Mouse (Mus musculus): ENCODE data around the gene Awat1.
A peak's percentile ranks its signal among the peaks of the same experiment; 100 is the strongest.

The Awat1 gene

GRCm38 (mm10) chrX:100571951-100572350 lies at the start of gene Awat1:
Gene Awat1, plus strand, starts transcription at chrX:100572251.
- no peak for DNase-seq (ENCODE audit: inconsistent ontology term)

- DNase-seq (ENCODE audit: inconsistent ontology term) = no peak
Observed at GRCm38 (mm10) chrX:100524471-100524870, 47.6 kb upstream of the Awat1 start, which contains the start of gene Dgat2l6. Gene Dgat2l6, plus strand, starts transcription at chrX:100524838.

- no peak for DNase-seq (ENCODE audit: inconsistent ontology term)
Observed at GRCm38 (mm10) chrX:100556026-100556425, 16.0 kb upstream of the Awat1 start.

DNA sequence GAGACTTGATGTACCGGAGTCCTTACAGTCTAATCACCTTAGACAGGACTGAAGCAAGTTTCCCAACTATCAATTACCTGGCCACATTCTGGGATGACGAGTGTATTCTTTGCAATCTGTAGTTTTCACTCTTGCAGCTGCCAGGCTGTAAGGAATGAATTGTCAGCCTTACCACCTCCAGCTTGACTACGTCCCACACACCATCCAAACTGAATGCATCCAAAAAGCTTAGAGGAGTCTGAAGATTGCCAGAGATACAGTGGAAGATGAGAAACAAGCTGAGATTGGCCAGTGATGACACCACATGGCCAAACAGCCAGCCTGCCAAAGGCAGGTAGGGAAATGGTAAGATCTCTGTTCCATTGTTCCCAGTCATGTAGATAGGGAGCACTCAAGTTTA lies 6.4 kb upstream of the Awat1 start:
- DNase-seq (ENCODE audit: inconsistent ontology term) = no peak

DNA sequence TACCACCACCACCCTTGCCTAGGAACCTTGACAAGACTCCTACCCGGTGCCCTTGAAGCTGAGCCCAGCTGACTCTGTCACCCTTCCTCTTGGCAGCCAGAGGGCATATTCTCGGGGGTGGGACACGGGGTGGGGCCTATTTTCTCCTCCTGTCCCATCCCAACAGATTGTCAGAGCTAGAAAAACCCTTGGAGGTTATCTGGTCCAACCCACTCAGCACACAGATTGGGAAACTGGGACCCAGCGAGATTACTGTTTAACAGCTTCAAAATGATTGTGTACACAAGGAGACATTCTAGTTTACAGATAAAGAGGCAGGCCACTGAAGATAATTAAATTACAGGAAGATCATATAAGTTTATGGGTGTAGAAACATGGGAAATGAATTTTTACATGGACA lies 22.7 kb downstream of the Awat1 start, which contains the start of gene P2ry4:
TSS of gene P2ry4 (minus strand) at position 79 of the 400 bp plus-strand sequence.
- DNase-seq (ENCODE audit: inconsistent ontology term) = no peak

DNA sequence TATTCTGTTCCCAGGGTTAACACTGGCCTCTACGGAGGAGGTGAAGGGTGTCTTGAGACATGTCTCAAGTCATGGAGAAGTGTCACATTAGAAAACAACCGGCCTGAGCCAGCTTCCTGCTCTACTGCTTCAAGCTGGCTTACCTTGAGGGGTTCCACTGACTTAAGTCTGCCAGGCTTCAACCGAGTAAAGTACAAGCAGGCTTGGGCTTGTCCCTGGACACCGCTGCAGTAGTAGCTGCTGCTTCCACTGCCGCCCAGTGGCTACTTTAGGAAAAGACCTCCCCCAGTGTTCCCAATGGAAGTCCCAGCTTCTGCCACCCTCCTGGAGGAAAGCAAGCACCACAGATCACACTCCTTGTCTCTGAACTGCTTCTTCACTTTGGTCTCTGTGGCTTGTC lies 25.4 kb downstream of the Awat1 start:
- DNase-seq (ENCODE audit: inconsistent ontology term) = peak; percentile 8

GRCm38 (mm10) chrX:100599755-100600154 lies 27.7 kb downstream of the Awat1 start:
- no peak for DNase-seq (ENCODE audit: inconsistent ontology term)

GRCm38 (mm10) chrX:100605314-100605713 lies 33.3 kb downstream of the Awat1 start, which contains the start of gene Arr3:
Gene Arr3, plus strand, starts transcription at chrX:100605497.
- no peak for DNase-seq (ENCODE audit: inconsistent ontology term)

- no peak for DNase-seq (ENCODE audit: inconsistent ontology term)
Observed at GRCm38 (mm10) chrX:100618488-100618887, 46.4 kb downstream of the Awat1 start.

DNA sequence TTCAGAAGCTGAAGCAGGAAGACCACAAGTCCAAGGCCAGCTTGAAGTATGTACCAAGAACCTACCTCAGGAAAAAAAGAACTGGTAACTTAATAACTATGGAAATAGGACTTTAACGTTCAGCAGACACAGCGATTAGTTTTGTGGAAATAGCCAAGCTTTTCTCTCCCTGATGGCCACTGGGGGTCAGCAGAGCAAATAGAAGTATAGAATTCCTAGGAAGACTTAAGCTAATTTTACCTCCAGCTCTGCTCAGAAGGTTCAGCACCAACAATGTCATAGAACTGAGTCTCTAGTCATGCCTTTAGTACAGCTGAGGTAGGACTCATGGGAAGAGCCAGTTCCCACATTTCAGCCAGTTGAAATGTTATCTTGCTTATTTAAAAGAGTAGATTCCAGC lies 49.3 kb downstream of the Awat1 start:
- DNase-seq (ENCODE audit: inconsistent ontology term) = peak; percentile 11

DNA sequence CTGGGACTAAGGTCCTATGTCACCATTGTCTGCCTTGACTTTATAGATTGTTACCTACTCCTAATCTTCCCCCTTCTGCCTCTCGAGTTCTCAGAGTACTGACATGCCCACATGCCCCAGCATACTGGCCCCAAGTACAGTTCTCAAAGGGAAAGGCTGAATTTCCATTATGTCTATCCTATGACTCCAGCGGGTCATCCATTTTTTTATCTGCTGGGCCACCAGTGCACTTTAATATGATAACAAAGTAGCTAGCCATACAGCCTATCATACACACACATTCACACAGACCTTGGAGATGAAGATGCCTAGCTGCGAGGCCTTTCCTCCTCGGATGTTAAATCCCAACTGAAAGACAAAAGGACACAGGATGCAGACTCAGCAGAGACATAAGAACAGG lies 52.2 kb downstream of the Awat1 start:
- no peak for DNase-seq (ENCODE audit: inconsistent ontology term)

DNA sequence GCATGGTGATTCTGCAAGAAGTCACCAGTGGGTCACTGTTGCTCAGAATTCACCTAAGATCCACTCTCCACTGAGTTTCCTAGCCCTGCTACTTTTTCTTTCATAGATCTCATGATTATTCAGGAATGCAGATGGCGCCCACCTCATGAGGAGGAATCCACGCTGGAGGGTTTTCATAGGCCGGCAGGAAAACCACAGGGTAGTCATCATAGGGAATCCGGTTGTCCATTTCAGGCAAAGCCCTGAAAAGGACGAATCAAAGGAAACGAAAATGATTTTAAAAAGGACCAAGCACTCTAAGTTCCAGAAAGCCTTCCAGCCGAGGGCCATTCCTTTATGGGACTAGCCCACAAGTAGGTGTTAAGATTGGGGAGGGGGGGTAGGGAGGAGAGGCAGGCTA lies 53.1 kb downstream of the Awat1 start:
- DNase-seq (ENCODE audit: inconsistent ontology term) = peak; percentile 53

DNA sequence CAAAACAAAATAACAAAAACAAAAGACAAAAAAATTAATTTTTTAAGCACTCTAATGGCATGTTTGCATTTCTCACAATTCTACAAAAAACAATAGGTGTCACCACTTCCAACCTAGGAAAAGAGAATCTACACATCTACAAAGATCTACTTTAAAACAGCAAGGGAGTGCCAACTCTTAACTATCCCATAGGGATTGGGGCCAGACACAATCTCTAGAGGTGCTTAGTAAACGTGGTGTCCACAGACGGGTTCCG lies 53.4 kb downstream of the Awat1 start, which contains the start of gene Kif4:
TSS of gene Kif4 (plus strand) at position 192 of the 256 bp plus-strand sequence.
- no peak for DNase-seq (ENCODE audit: inconsistent ontology term)

DNA sequence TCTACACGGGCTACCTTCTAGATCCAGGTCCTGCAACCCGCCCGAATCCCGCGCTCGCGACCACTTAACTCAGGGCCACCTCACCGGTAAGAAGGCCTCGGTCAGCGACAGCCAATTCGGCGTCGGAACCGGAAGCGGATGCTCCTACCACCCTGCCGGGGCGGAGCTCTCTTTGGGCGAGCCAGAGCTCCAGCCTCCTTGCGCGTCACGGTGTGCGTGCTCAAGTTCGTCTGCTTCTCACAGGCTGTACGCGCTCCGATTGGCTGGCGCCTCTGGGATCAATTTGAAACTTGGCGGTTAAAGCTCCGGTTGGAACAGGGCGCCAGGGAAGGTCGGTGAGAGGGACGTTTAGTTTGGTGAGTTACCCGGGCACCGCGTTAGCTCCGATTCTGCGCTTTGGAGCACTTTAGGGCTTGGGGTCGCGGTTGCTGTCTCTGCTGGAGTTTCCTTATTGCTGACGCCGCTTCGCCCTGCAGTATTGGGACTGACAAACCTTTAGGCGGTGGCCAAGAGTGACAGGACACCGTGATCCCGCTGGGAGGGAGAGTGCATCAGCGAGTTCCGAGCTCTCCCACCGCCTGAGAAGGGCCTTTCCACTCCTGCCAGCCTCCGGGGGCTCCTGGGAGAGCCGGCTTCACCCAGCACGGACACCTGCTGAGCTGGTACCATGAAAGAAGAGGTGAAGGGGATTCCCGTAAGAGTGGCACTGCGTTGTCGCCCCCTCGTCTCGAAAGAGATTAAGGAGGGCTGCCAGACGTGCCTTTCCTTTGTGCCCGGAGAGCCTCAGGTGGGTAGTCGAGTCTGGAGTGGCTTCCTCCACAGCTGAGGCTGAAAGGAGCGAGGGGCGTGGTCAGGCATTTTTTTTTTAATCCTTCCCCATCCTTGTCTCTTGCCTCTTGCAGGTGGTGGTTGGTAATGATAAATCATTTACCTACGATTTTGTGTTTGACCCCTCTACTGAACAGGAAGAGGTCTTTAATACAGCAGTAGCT lies 54.0 kb downstream of the Awat1 start, which contains the start of gene Pdzd11:
TSS of gene Pdzd11 (minus strand) at position 767 of the 992 bp plus-strand sequence.
- DNase-seq (ENCODE audit: inconsistent ontology term) = peak; percentile 91
